Mouse (Mus musculus): ENCODE measurements around the gene Gadd45g. TPM values are rescaled to one million over a fixed set of nuclear protein-coding genes. Genes with fewer than 3 reads are reported as not detected.
A peak's percentile ranks its signal among the peaks of the same experiment; 100 is the strongest.

Gene Gadd45g
- polyA plus RNA-seq (2014; fragmentation: Nextera tagmentation; extraction: Ambion mirVana), result 29.4 and 30.4 TPM in 2 replicates

- H3K9me3 ChIP-seq (ENCODE audit: control insufficient read depth, low read length), result no peaks in the 10 kb centered on the region
- WGBS, result under 1% methylated on average over 31 of the region's 31 CpGs
Measured at GRCm38 (mm10) chr13:51846301-51846867, at the start of gene Gadd45g. Gene Gadd45g, plus strand, starts transcription at chr13:51846678.

GRCm38 (mm10) chr13:51797899-51798746, 48.4 kb upstream of the Gadd45g start:
- Histone ChIP-seq H3K36me3 (ENCODE audit: control insufficient read depth, insufficient read depth, low read length) (no peaks in the 10 kb centered on the region), H3K9ac (ENCODE audit: low read depth, low read length) (no peak overlapping the region), H3K27me3 (replicated peaks; ENCODE audit: control insufficient read depth, insufficient read depth, low read length) (no peaks in the 10 kb centered on the region), H3K4me2 (no peak overlapping the region), H3K4me1 (replicated peaks; ENCODE audit: control insufficient read depth, insufficient read depth, low read length) (no peaks in the 10 kb centered on the region; the same call in 1 of the 2 replicates), H3K27ac (ENCODE audit: low read depth, low read length) (no peak overlapping the region; the same call in 1 of the 2 replicates), H3K9me3 (ENCODE audit: control insufficient read depth, low read length) (no peaks in the 10 kb centered on the region), H3K4me3 (ENCODE audit: low read depth, low read length) (no peak overlapping the region)
- WGBS, result 63% methylated on average over 8 of the region's 8 CpGs
- DNase-seq (ENCODE audit: low spot score) (no peak), ATAC-seq (replicated peaks; ENCODE audit: low FRiP score) (no peak)

More at GRCm38 (mm10) chr13:51846301-51846867, at the start of gene Gadd45g:
- Histone ChIP-seq H3K4me1 (replicated peaks; ENCODE audit: control insufficient read depth, insufficient read depth, low read length) (peaks cover 49% of the 10 kb centered on the region), H3K27me3 (replicated peaks; ENCODE audit: control insufficient read depth, insufficient read depth, low read length) (peaks cover 2% of the 10 kb centered on the region; the same call in 1 of the 2 replicates), H3K9ac (ENCODE audit: low read depth, low read length) (peak within 1 kb of the TSS; percentile 82), H3K4me3 (ENCODE audit: low read depth, low read length) (peak within 1 kb of the TSS; percentile 78), H3K27ac (ENCODE audit: low read depth, low read length) (peak within 1 kb of the TSS; percentile 88), H3K36me3 (ENCODE audit: control insufficient read depth, insufficient read depth, low read length) (no peaks in the 10 kb centered on the region), H3K4me2 (peak within 1 kb of the TSS; percentile 83)
- ATAC-seq (replicated peaks; ENCODE audit: low FRiP score) (peak; percentile 60), DNase-seq (ENCODE audit: low spot score) (peak; percentile 94)

- H3K27me3 ChIP-seq (replicated peaks; ENCODE audit: control insufficient read depth, insufficient read depth, low read length), result no peaks in the 10 kb centered on the region
- no peaks in the 10 kb centered on the region for H3K36me3 ChIP-seq (ENCODE audit: control insufficient read depth, insufficient read depth, low read length)
- no peak overlapping the region for H3K4me3 ChIP-seq (ENCODE audit: low read depth, low read length)
- H3K9me3 ChIP-seq (ENCODE audit: control insufficient read depth, low read length), result no peaks in the 10 kb centered on the region
- WGBS, result 70% methylated on average over 16 of the region's 16 CpGs
- H3K4me2 ChIP-seq, result no peak overlapping the region
- ATAC-seq (replicated peaks; ENCODE audit: low FRiP score) (peak; percentile 70), DNase-seq (ENCODE audit: low spot score) (no peak)
- no peak overlapping the region for H3K9ac ChIP-seq (ENCODE audit: low read depth, low read length)
- H3K27ac ChIP-seq (ENCODE audit: low read depth, low read length), result no peak overlapping the region
- no peaks in the 10 kb centered on the region; the same call in 1 of the 2 replicates for H3K4me1 ChIP-seq (replicated peaks; ENCODE audit: control insufficient read depth, insufficient read depth, low read length)
Measured at GRCm38 (mm10) chr13:51799735-51800522, 46.5 kb upstream of the Gadd45g start.

GRCm38 (mm10) chr13:51800921-51801320, 45.6 kb upstream of the Gadd45g start:
- Histone ChIP-seq H3K36me3 (ENCODE audit: control insufficient read depth, insufficient read depth, low read length) (no peaks in the 10 kb centered on the region), H3K9ac (ENCODE audit: low read depth, low read length) (no peak overlapping the region), H3K4me1 (replicated peaks; ENCODE audit: control insufficient read depth, insufficient read depth, low read length) (no peaks in the 10 kb centered on the region; the same call in 1 of the 2 replicates), H3K27me3 (replicated peaks; ENCODE audit: control insufficient read depth, insufficient read depth, low read length) (no peaks in the 10 kb centered on the region), H3K4me3 (ENCODE audit: low read depth, low read length) (no peak overlapping the region), H3K9me3 (ENCODE audit: control insufficient read depth, low read length) (no peaks in the 10 kb centered on the region), H3K27ac (ENCODE audit: low read depth, low read length) (no peak overlapping the region), H3K4me2 (no peak overlapping the region)
- ATAC-seq (replicated peaks; ENCODE audit: low FRiP score) (no peak), DNase-seq (ENCODE audit: low spot score) (no peak)
- WGBS, result 52% methylated on average over 9 of the region's 9 CpGs

- DNase-seq (ENCODE audit: low spot score) (no peak), ATAC-seq (replicated peaks; ENCODE audit: low FRiP score) (no peak)
- H3K9ac ChIP-seq (ENCODE audit: low read depth, low read length), result no peak overlapping the region
- H3K27me3 ChIP-seq (replicated peaks; ENCODE audit: control insufficient read depth, insufficient read depth, low read length), result no peaks in the 10 kb centered on the region
- no peak overlapping the region for H3K4me2 ChIP-seq
- 65% methylated on average over 4 of the region's 4 CpGs for WGBS
- H3K4me1 ChIP-seq (replicated peaks; ENCODE audit: control insufficient read depth, insufficient read depth, low read length), result no peaks in the 10 kb centered on the region
- H3K9me3 ChIP-seq (ENCODE audit: control insufficient read depth, low read length), result no peaks in the 10 kb centered on the region
- no peak overlapping the region for H3K4me3 ChIP-seq (ENCODE audit: low read depth, low read length)
- no peaks in the 10 kb centered on the region for H3K36me3 ChIP-seq (ENCODE audit: control insufficient read depth, insufficient read depth, low read length)
- H3K27ac ChIP-seq (ENCODE audit: low read depth, low read length), result no peak overlapping the region
Measured at GRCm38 (mm10) chr13:51805634-51806033, 40.8 kb upstream of the Gadd45g start.

GRCm38 (mm10) chr13:51806220-51806619, 40.3 kb upstream of the Gadd45g start:
- Histone ChIP-seq H3K4me2 (no peak overlapping the region), H3K36me3 (ENCODE audit: control insufficient read depth, insufficient read depth, low read length) (no peaks in the 10 kb centered on the region), H3K9ac (ENCODE audit: low read depth, low read length) (no peak overlapping the region), H3K27ac (ENCODE audit: low read depth, low read length) (no peak overlapping the region), H3K4me3 (ENCODE audit: low read depth, low read length) (no peak overlapping the region), H3K9me3 (ENCODE audit: control insufficient read depth, low read length) (no peaks in the 10 kb centered on the region), H3K4me1 (replicated peaks; ENCODE audit: control insufficient read depth, insufficient read depth, low read length) (no peaks in the 10 kb centered on the region), H3K27me3 (replicated peaks; ENCODE audit: control insufficient read depth, insufficient read depth, low read length) (no peaks in the 10 kb centered on the region)
- ATAC-seq (replicated peaks; ENCODE audit: low FRiP score) (no peak), DNase-seq (ENCODE audit: low spot score) (no peak)
- 84% methylated on average over 15 of the region's 15 CpGs for WGBS

GRCm38 (mm10) chr13:51808141-51808540, 38.3 kb upstream of the Gadd45g start:
- Histone ChIP-seq H3K27me3 (replicated peaks; ENCODE audit: control insufficient read depth, insufficient read depth, low read length) (no peaks in the 10 kb centered on the region), H3K27ac (ENCODE audit: low read depth, low read length) (no peak overlapping the region), H3K4me3 (ENCODE audit: low read depth, low read length) (no peak overlapping the region), H3K4me2 (no peak overlapping the region), H3K36me3 (ENCODE audit: control insufficient read depth, insufficient read depth, low read length) (no peaks in the 10 kb centered on the region), H3K4me1 (replicated peaks; ENCODE audit: control insufficient read depth, insufficient read depth, low read length) (no peaks in the 10 kb centered on the region), H3K9ac (ENCODE audit: low read depth, low read length) (no peak overlapping the region), H3K9me3 (ENCODE audit: control insufficient read depth, low read length) (no peaks in the 10 kb centered on the region)
- DNase-seq (ENCODE audit: low spot score) (no peak), ATAC-seq (replicated peaks; ENCODE audit: low FRiP score) (no peak)
- whole genome bisulfite sequencing, result 41% methylated on average over 12 of the region's 12 CpGs
